Mouse (Mus musculus): ENCODE results near the gene Gda. TPM values are rescaled to one million over a fixed set of nuclear protein-coding genes. Genes with fewer than 3 reads are reported as not detected.
A peak's percentile ranks its signal among the peaks of the same experiment; 100 is the strongest.

The Gda gene
- total RNA-seq, 2 experiments from 2014 or later, result 199 TPM

GRCm38 (mm10) chr19:21472121-21472780 is 994 bp downstream of the Gda start:
- intact Hi-C loops (cut with DNase I), result loop anchor here (5.0 kb wide), 1 partner anchor 100 kb away; no protein-coding TSS in a partner anchor
- peak; percentile 81 to 92 for DNase-seq (ENCODE audit: low spot score in 2 of 2)

GRCm38 (mm10) chr19:21461221-21461960 is 11.9 kb downstream of the Gda start:
- intact Hi-C loops (cut with DNase I), result no loop called here
- DNase-seq (ENCODE audit: low spot score in 2 of 2), result no peak

GRCm38 (mm10) chr19:21457461-21457860 is 15.8 kb downstream of the Gda start:
- DNase-seq (ENCODE audit: low spot score in 2 of 2), result peak in 1 of 2 experiments; percentile 64
- intact Hi-C loops (cut with DNase I), result no loop called here

- intact Hi-C loops (cut with DNase I), result no loop called here
- DNase-seq (ENCODE audit: low spot score in 2 of 2), result no peak
Observed at GRCm38 (mm10) chr19:21441787-21442186, 31.5 kb downstream of the Gda start.

- intact Hi-C loops (cut with DNase I), result no loop called here
- no peak for DNase-seq (ENCODE audit: low spot score in 2 of 2)
Observed at GRCm38 (mm10) chr19:21440841-21441240, 32.4 kb downstream of the Gda start.

- intact Hi-C loops (cut with DNase I), result no loop called here
- no peak for DNase-seq (ENCODE audit: low spot score in 2 of 2)
Observed at GRCm38 (mm10) chr19:21439141-21439737, 34.0 kb downstream of the Gda start.

GRCm38 (mm10) chr19:21436566-21436965 is 36.7 kb downstream of the Gda start:
- intact Hi-C loops (cut with DNase I), result no loop called here
- DNase-seq (ENCODE audit: low spot score in 2 of 2), result no peak

GRCm38 (mm10) chr19:21433348-21433747 is 39.9 kb downstream of the Gda start:
- intact Hi-C loops (cut with DNase I), result no loop called here
- no peak for DNase-seq (ENCODE audit: low spot score in 2 of 2)

- intact Hi-C loops (cut with DNase I), result no loop called here
- no peak for DNase-seq (ENCODE audit: low spot score in 2 of 2)
Observed at GRCm38 (mm10) chr19:21432879-21433278, 40.4 kb downstream of the Gda start.

- no peak for DNase-seq (ENCODE audit: low spot score in 2 of 2)
- intact Hi-C loops (cut with DNase I), result no loop called here
Observed at GRCm38 (mm10) chr19:21432286-21432685, 41.0 kb downstream of the Gda start.

- intact Hi-C loops (cut with DNase I), result no loop called here
- peak in 1 of 2 experiments; percentile 62 for DNase-seq (ENCODE audit: low spot score in 2 of 2)
Observed at GRCm38 (mm10) chr19:21425391-21425790, 47.9 kb downstream of the Gda start.

GRCm38 (mm10) chr19:21423731-21424130 is 49.5 kb downstream of the Gda start:
- intact Hi-C loops (cut with DNase I), result no loop called here
- DNase-seq (ENCODE audit: low spot score in 2 of 2), result no peak

- no peak for DNase-seq (ENCODE audit: low spot score in 2 of 2)
- intact Hi-C loops (cut with DNase I), result no loop called here
Observed at GRCm38 (mm10) chr19:21418418-21418817, 54.8 kb downstream of the Gda start.

- peak in 1 of 2 experiments; percentile 24 for DNase-seq (ENCODE audit: low spot score in 2 of 2)
- intact Hi-C loops (cut with DNase I), result no loop called here
Observed at GRCm38 (mm10) chr19:21415377-21415776, 57.9 kb downstream of the Gda start.

GRCm38 (mm10) chr19:21409178-21409577 is 64.1 kb downstream of the Gda start:
- intact Hi-C loops (cut with DNase I), result no loop called here
- DNase-seq (ENCODE audit: low spot score in 2 of 2), result no peak

- intact Hi-C loops (cut with DNase I), result no loop called here
Observed at GRCm38 (mm10) chr19:21407363-21407762, 65.9 kb downstream of the Gda start.

GRCm38 (mm10) chr19:21397994-21398393 is 75.3 kb downstream of the Gda start:
- DNase-seq (ENCODE audit: low spot score in 2 of 2), result no peak
- intact Hi-C loops (cut with DNase I), result no loop called here

More at GRCm38 (mm10) chr19:21407363-21407762, 65.9 kb downstream of the Gda start:
- DNase-seq (ENCODE audit: low spot score in 2 of 2), result no peak

- intact Hi-C loops (cut with DNase I), result no loop called here
- DNase-seq (ENCODE audit: low spot score in 2 of 2), result no peak
Observed at GRCm38 (mm10) chr19:21396364-21396763, 76.9 kb downstream of the Gda start.

- DNase-seq (ENCODE audit: low spot score in 2 of 2), result no peak
- intact Hi-C loops (cut with DNase I), result no loop called here
Observed at GRCm38 (mm10) chr19:21390904-21391303, 82.3 kb downstream of the Gda start.

GRCm38 (mm10) chr19:21386842-21387241 is 86.4 kb downstream of the Gda start:
- intact Hi-C loops (cut with DNase I), result no loop called here
- DNase-seq (ENCODE audit: low spot score in 2 of 2), result no peak

- intact Hi-C loops (cut with DNase I), result no loop called here
- DNase-seq (ENCODE audit: low spot score in 2 of 2), result no peak
Observed at GRCm38 (mm10) chr19:21384231-21384630, 89.0 kb downstream of the Gda start.
